Mouse (Mus musculus) midbrain, embryonic 16.5 days (tissue): ENCODE results near the gene Cox14. TPM values are rescaled to one million over a fixed set of nuclear protein-coding genes. Genes with fewer than 3 reads are reported as not detected.

Source experiments
- ATAC-seq: fragments of 200-750 bp; cut with Nextera tagmentation; 2 replicates; pipeline ENCODE4 v1.8.0; 2017; ENCODE audit warnings: moderate TSS enrichment
- H3K27ac ChIP-seq: fragments of 300-500 bp; sonication (generic); 2 replicates; pipeline ENCODE4 v1.5.1; 2014; ENCODE audit warnings: mild to moderate bottlenecking, low read length, mixed read lengths
- H3K27me3 ChIP-seq: fragments of 300-500 bp; sonication (generic); 2 replicates; pipeline ENCODE4 v1.6.1; 2014; ENCODE audit warnings: low read depth, low read length, mixed read lengths; ENCODE audit not compliant: control insufficient read depth, insufficient read depth
- H3K36me3 ChIP-seq: fragments of 300-500 bp; sonication (generic); 2 replicates; pipeline ENCODE4 v1.6.1; 2014; ENCODE audit warnings: mild to moderate bottlenecking, low read length, moderate library complexity, mixed read lengths; ENCODE audit not compliant: control insufficient read depth, insufficient read depth
- H3K4me1 ChIP-seq: fragments of 300-500 bp; sonication (generic); 2 replicates; pipeline ENCODE4 v1.6.1; 2014; ENCODE audit warnings: mild to moderate bottlenecking, low read length, mixed read lengths; ENCODE audit not compliant: control insufficient read depth, insufficient read depth
- H3K4me2 ChIP-seq: fragments of 300-500 bp; sonication (generic); 2 replicates; pipeline ENCODE4 v1.6.1; 2014; ENCODE audit warnings: mild to moderate bottlenecking, low read length, mixed read lengths
- H3K4me3 ChIP-seq: fragments of 300-500 bp; sonication (generic); 2 replicates; pipeline ENCODE4 v1.5.1; 2014; ENCODE audit warnings: low read depth, mild to moderate bottlenecking, low read length, moderate library complexity, mixed read lengths
- H3K9ac ChIP-seq: fragments of 300-500 bp; sonication (generic); 2 replicates; pipeline ENCODE4 v1.6.1; 2014; ENCODE audit warnings: low read depth, low read length, mixed read lengths
- H3K9me3 ChIP-seq: fragments of 300-500 bp; sonication (generic); replicated peaks from 2 replicates; pipeline ENCODE4 v1.6.1; 2014; ENCODE audit warnings: mild to moderate bottlenecking, low read length, mixed read lengths; ENCODE audit not compliant: control insufficient read depth, poor library complexity, severe bottlenecking
- WGBS: fragments of 180-500 bp; shearing (Covaris S2); extraction: QIAGEN DNeasy Blood & Tissue Kit; methylation state at CpG from one replicate; pipeline ENCODE4 v1.1.7; 2014; 5-methylcytosine and 5-hydroxymethylcytosine counted together
- polyA plus RNA-seq: library from polyadenylated mRNA; unstranded; fragments of >200 nt; fragmentation: Nextera tagmentation; extraction: Ambion mirVana; gene quantifications from 2 replicates; pipeline ENCODE4 v1.2.1, GENCODE M21; 2015

Gene Cox14
- polyA plus RNA-seq, 1 experiment from 2014 or later = 164 TPM

GRCm38 (mm10) chr15:99704041-99704681 lies 21.3 kb upstream of the Cox14 start:
- H3K27me3 ChIP-seq = no peaks in the 10 kb centered on the region
- 18% methylated on average over 23 of the region's 23 CpGs for WGBS
- H3K4me2 ChIP-seq = peak overlapping the region; percentile 99
- peak overlapping the region; percentile 27 for H3K4me3 ChIP-seq
- ATAC-seq = no peak
- H3K9ac ChIP-seq = peak overlapping the region; percentile 88
- peaks cover 31% of the 10 kb centered on the region for H3K36me3 ChIP-seq
- peaks cover 24% of the 10 kb centered on the region for H3K4me1 ChIP-seq
- no peaks in the 10 kb centered on the region for H3K9me3 ChIP-seq
- H3K27ac ChIP-seq = peak overlapping the region; percentile 68

GRCm38 (mm10) chr15:99704881-99705280 lies 20.5 kb upstream of the Cox14 start:
- 11% methylated on average over 7 of the region's 7 CpGs for WGBS
- peak overlapping the region; percentile 99 for H3K4me2 ChIP-seq
- H3K27ac ChIP-seq = peak overlapping the region; percentile 68
- peak overlapping the region; percentile 27 for H3K4me3 ChIP-seq
- peaks cover 24% of the 10 kb centered on the region for H3K4me1 ChIP-seq
- H3K36me3 ChIP-seq = peaks cover 32% of the 10 kb centered on the region
- ATAC-seq = no peak
- H3K27me3 ChIP-seq = no peaks in the 10 kb centered on the region
- H3K9me3 ChIP-seq = no peaks in the 10 kb centered on the region
- peak overlapping the region; percentile 88; the same call in 1 of the 2 replicates for H3K9ac ChIP-seq

- no peak for ATAC-seq
- WGBS = 70% methylated on average over 11 of the region's 11 CpGs
These were observed 19.9 kb upstream of the Cox14 start, which contains the start of gene Gm17349 for GRCm38 (mm10) chr15:99705440-99706048. Gene Gm17349, minus strand, starts transcription at chr15:99705490.

GRCm38 (mm10) chr15:99708176-99708575 lies 17.2 kb upstream of the Cox14 start:
- H3K36me3 ChIP-seq = peaks cover 54% of the 10 kb centered on the region
- H3K4me1 ChIP-seq = peaks cover 16% of the 10 kb centered on the region
- no peak overlapping the region for H3K4me3 ChIP-seq
- 93% methylated on average over 13 of the region's 13 CpGs for WGBS
- no peaks in the 10 kb centered on the region for H3K27me3 ChIP-seq
- H3K27ac ChIP-seq = no peak overlapping the region
- no peak for ATAC-seq
- no peaks in the 10 kb centered on the region for H3K9me3 ChIP-seq
- H3K9ac ChIP-seq = no peak overlapping the region
- no peak overlapping the region for H3K4me2 ChIP-seq

More at GRCm38 (mm10) chr15:99705440-99706048, 19.9 kb upstream of the Cox14 start, which contains the start of gene Gm17349:
- Histone ChIP-seq H3K36me3 (peaks cover 38% of the 10 kb centered on the region), H3K9me3 (no peaks in the 10 kb centered on the region), H3K27ac (peak within 1 kb of the TSS; percentile 68), H3K9ac (peak within 1 kb of the TSS; percentile 88), H3K4me3 (peak within 1 kb of the TSS; percentile 27), H3K4me1 (peaks cover 24% of the 10 kb centered on the region), H3K4me2 (peak within 1 kb of the TSS; percentile 99), H3K27me3 (no peaks in the 10 kb centered on the region)

GRCm38 (mm10) chr15:99710221-99711190 lies 14.9 kb upstream of the Cox14 start:
- H3K9me3 ChIP-seq = no peaks in the 10 kb centered on the region
- no peak for ATAC-seq
- H3K4me2 ChIP-seq = no peak overlapping the region
- H3K4me3 ChIP-seq = no peak overlapping the region
- H3K27me3 ChIP-seq = no peaks in the 10 kb centered on the region
- WGBS = 95% methylated on average over 10 of the region's 10 CpGs
- H3K36me3 ChIP-seq = peaks cover 64% of the 10 kb centered on the region
- H3K9ac ChIP-seq = no peak overlapping the region
- no peak overlapping the region for H3K27ac ChIP-seq
- no peaks in the 10 kb centered on the region; the same call in 1 of the 2 replicates for H3K4me1 ChIP-seq

GRCm38 (mm10) chr15:99711491-99711890 lies 13.9 kb upstream of the Cox14 start:
- 77% methylated on average over 3 of the region's 3 CpGs for WGBS
- Histone ChIP-seq H3K36me3 (peaks cover 58% of the 10 kb centered on the region), H3K9ac (no peak overlapping the region), H3K27me3 (no peaks in the 10 kb centered on the region), H3K4me3 (no peak overlapping the region), H3K4me1 (peaks cover 6% of the 10 kb centered on the region; the same call in 1 of the 2 replicates), H3K27ac (no peak overlapping the region), H3K9me3 (no peaks in the 10 kb centered on the region), H3K4me2 (no peak overlapping the region)
- no peak for ATAC-seq

GRCm38 (mm10) chr15:99712666-99713559 lies 12.5 kb upstream of the Cox14 start:
- H3K27ac ChIP-seq = no peak overlapping the region; the same call in 1 of the 2 replicates
- ATAC-seq = no peak
- no peaks in the 10 kb centered on the region for H3K9me3 ChIP-seq
- H3K4me2 ChIP-seq = no peak overlapping the region
- peaks cover 47% of the 10 kb centered on the region for H3K36me3 ChIP-seq
- peaks cover 6% of the 10 kb centered on the region; the same call in 1 of the 2 replicates for H3K4me1 ChIP-seq
- H3K9ac ChIP-seq = no peak overlapping the region
- H3K27me3 ChIP-seq = no peaks in the 10 kb centered on the region
- 74% methylated on average over 13 of the region's 13 CpGs for WGBS
- H3K4me3 ChIP-seq = no peak overlapping the region

GRCm38 (mm10) chr15:99713569-99713968 lies 11.8 kb upstream of the Cox14 start:
- peaks cover 6% of the 10 kb centered on the region; the same call in 1 of the 2 replicates for H3K4me1 ChIP-seq
- H3K9ac ChIP-seq = no peak overlapping the region
- ATAC-seq = no peak
- no peak overlapping the region; the same call in 1 of the 2 replicates for H3K27ac ChIP-seq
- 77% methylated on average over 3 of the region's 3 CpGs for whole genome bisulfite sequencing
- H3K27me3 ChIP-seq = no peaks in the 10 kb centered on the region
- no peaks in the 10 kb centered on the region for H3K9me3 ChIP-seq
- peaks cover 42% of the 10 kb centered on the region for H3K36me3 ChIP-seq
- no peak overlapping the region for H3K4me2 ChIP-seq
- H3K4me3 ChIP-seq = no peak overlapping the region
